Mouse (Mus musculus) stomach, embryonic 14.5 days (tissue): ENCODE data around the gene Olfr1564. TPM values are rescaled to one million over a fixed set of nuclear protein-coding genes. Genes with fewer than 3 reads are reported as not detected.

Experiments used
- polyA plus RNA-seq: library from polyadenylated mRNA; unstranded; fragments of >200 nt; fragmentation: Nextera tagmentation; extraction: Ambion mirVana; gene quantifications from 2 replicates; pipeline ENCODE4 v1.2.1, GENCODE M21; 2014

Olfr1564 gene
- polyA plus RNA-seq, 1 experiment from 2014 or later, result not detected

Other genes starting within 250 kb of the Olfr1564 start
- 13.1 and 14.2 TPM in 2 replicates for gene Zfp952, start 228.6 kb downstream of the Olfr1564 start, polyA plus RNA-seq
- 14.1 and 15.8 TPM in 2 replicates for gene Zfp763, start 188.3 kb downstream of the Olfr1564 start, polyA plus RNA-seq
- gene 4921501E09Rik, start 153.6 kb downstream of the Olfr1564 start, polyA plus RNA-seq, result not detected in 2 replicates
- 9.5 and 12.0 TPM in 2 replicates for gene Zfp563, start 132.4 kb downstream of the Olfr1564 start, polyA plus RNA-seq
- gene Morc2b, start 82.0 kb downstream of the Olfr1564 start, polyA plus RNA-seq, result not detected in 2 replicates
- gene Olfr55, start 53.2 kb downstream of the Olfr1564 start, polyA plus RNA-seq, result not detected in 2 replicates
- not detected in 2 replicates for gene Olfr239, start 30.4 kb downstream of the Olfr1564 start, polyA plus RNA-seq
- gene Zfp955a, start 33.5 kb upstream of the Olfr1564 start, polyA plus RNA-seq, result 19.4 and 20.9 TPM in 2 replicates
- 0.04 TPM in 1 of 2 replicates, not detected in the other for gene Olfr63, start 43.0 kb upstream of the Olfr1564 start, polyA plus RNA-seq
- 9.7 and 11.0 TPM in 2 replicates for gene Zfp955b, start 67.9 kb upstream of the Olfr1564 start, polyA plus RNA-seq
- 12.9 and 13.4 TPM in 2 replicates for gene Zfp81, start 137.2 kb upstream of the Olfr1564 start, polyA plus RNA-seq
- gene Zfp101, start 173.0 kb upstream of the Olfr1564 start, polyA plus RNA-seq, result 19.0 and 19.9 TPM in 2 replicates
- not detected in 2 replicates for gene Actl9, start 211.2 kb upstream of the Olfr1564 start, polyA plus RNA-seq